Mouse (Mus musculus) lung, adult 2 months (tissue): ENCODE results near the gene Hist2h2be.

ENCODE experiments used
- CTCF ChIP-seq: fragments of 200-500 bp; IDR thresholded peaks from 2 replicates; pipeline ENCODE4 v1.5.1; 2011; ENCODE audit warnings: mild to moderate bottlenecking, low read length, control low read depth; ENCODE audit not compliant: insufficient read depth
- POLR2A ChIP-seq: fragments of 200-500 bp; IDR thresholded peaks from 2 replicates; pipeline ENCODE4 v1.6.1; 2011; ENCODE audit warnings: low read depth, mild to moderate bottlenecking, control low read depth, low read length, borderline replicate concordance; ENCODE audit errors: extremely low read depth

GRCm38 (mm10) chr3:96198181-96198580, 22.7 kb upstream of the Hist2h2be start:
- TF ChIP-seq POLR2A (no peak), CTCF (no peak)
